Mouse (Mus musculus): Measurements from ENCODE around the gene Gm44965.
A peak's percentile ranks its signal among the peaks of the same experiment; 100 is the strongest.

Gm44965 gene

DNA sequence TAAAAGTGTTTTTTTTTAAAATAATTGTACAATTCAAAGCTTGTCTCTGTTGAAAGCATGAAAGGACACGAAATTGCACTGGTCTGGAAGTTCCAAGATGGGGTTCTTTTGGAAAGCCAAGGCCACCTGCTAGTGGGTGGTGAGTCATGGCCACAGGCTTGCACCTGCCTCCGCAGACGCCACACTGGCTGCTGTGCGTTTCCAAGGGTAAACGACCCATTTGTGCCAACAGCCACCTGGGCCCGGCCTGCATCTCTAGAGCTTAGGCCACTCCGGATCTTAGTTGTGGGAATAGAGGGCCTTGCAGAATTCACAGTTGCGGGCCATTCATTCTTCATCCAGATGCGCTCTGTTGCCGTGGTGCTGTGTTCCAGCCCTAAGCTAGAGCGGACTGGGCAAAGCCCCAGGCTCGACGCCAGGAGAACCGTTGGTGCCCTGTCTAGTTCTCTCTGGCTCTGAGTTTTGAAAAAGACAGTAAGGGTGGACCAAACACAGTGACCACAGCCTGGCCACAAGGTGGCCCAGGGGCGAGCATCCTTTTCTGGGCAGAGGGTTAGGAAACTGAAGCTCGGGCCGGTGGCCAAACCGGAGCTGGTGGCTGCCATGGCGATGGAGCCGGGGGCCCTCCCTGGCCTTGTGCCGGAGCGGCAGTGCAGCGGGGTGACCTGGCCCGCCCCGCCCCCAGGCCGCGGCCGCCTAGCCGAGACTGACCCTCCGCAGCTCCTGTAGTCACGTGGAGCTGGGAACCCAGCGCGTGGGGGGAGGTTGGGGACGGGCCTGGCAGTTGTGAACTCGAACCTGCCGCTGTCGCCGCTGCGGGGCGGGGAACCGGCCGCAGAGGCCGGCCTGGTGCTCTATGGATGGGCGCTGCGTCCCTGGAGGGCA lies at the start of gene Gm44965, which contains the start of gene Repin1:
TSS of gene Gm44965 (plus strand) at position 784 of the 885 bp plus-strand sequence.
TSS of gene Repin1 (plus strand) at position 726 of the 885 bp plus-strand sequence.
- DNase-seq (ENCODE audit: low spot score), result peak; percentile 96

- DNase-seq (ENCODE audit: low spot score), result no peak
These were observed 48.5 kb upstream of the Gm44965 start for GRCm38 (mm10) chr6:48545251-48545650.

DNA sequence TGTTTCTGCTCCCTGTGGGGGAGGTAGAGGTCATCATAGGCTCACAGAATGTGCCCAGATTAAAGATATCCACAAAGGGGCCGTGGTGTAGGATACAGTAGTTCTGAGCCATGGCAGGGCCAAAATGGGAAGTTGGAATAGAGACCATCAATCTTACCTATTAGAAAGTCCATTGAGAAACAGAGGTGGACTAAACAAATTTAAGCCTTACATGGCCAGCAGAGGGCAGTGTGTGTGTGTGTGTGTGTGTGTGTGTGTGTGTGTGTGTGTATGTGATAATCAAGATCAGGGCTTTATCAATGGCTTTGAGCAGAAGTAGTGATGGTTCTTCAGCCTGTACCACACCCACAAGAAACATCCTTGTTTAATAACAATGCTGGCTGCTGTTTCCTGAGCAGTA lies 47.5 kb upstream of the Gm44965 start:
- peak; percentile 8 for DNase-seq (ENCODE audit: low spot score)

- DNase-seq (ENCODE audit: low spot score), result no peak
These were observed 46.9 kb upstream of the Gm44965 start for GRCm38 (mm10) chr6:48546858-48547257.

DNA sequence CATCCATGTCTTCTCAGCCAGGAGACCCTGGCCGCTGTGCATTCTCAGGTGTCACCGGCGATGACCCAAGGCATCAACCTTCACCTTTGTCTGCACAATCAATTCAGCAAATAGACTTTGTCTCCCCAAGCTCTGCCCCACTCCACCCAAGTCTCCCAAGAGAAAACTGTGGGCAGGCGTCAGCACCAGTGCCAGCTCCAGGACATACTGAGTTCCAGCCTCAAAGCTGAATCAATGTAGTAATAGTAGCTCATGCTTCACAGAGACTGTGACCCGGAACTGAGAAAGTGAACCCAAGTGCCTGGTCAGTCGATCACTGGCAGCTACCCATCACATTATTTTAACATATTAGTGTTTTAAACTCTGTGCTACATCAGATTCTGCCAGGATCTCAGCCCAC lies 45.4 kb upstream of the Gm44965 start:
- DNase-seq (ENCODE audit: low spot score), result no peak

DNA sequence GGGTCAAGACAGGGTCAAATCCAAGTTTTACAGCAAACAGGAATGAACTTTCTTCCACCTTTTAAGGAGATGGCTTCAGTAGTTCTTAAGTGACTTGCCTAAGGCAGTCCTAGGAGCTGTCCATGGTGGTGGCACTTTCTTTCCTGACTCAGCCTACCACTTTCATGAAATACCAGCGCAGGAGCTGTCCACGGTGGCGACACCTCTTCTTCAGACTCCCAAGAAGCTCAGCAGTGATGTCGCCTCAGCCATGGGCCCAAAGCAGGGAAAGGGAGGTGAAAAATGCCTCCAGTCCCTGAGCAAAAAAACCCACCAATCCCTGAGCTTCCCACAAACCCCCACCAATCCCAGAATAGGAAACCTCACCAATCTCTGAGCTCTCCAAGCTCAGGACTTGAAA lies 40.8 kb upstream of the Gm44965 start:
- DNase-seq (ENCODE audit: low spot score), result no peak

GRCm38 (mm10) chr6:48553819-48554218 lies 39.9 kb upstream of the Gm44965 start:
- DNase-seq (ENCODE audit: low spot score), result no peak

GRCm38 (mm10) chr6:48554280-48555103 lies 39.2 kb upstream of the Gm44965 start, which contains the start of gene Lrrc61:
Gene Lrrc61 (plus strand): TSS chr6:48554796.
- peak; percentile 97 for DNase-seq (ENCODE audit: low spot score)

DNA sequence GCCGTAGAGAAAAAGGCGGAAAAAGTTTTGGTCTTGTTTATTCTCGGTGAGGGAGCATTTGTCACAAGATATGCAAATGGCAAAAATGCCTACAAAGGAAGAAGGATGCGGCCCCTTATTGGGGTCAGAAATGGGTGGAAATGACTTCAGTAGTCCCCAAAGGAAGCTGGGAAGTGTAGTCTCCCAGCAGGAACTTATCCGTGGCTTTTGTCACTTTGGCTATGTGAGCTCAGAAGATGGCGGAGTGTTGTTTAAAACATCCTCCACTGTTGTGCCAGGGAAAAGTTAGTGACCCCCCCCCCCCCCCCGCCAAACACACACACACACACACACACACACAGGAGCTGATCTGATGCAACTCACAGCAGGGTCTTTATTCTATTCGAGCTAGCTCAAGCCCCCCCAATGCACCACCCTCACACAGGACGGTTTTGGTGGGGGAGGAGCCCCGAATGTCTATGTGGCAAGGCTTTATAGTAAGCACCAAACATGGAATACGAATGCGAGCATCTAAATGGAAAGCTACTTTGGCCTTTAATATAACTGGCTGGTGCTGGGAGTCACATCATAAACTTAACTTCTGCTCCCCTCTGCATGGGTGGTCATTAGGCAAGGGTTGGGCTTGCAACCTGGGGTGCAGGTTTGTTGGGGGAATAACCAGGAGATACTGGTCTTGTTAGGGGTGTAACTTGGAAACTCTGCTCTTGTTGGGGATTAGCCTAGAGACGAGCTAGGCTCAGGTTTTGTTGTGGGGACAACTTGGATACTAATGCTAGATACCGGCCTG lies 38.4 kb upstream of the Gm44965 start:
- DNase-seq (ENCODE audit: low spot score), result no peak

DNA sequence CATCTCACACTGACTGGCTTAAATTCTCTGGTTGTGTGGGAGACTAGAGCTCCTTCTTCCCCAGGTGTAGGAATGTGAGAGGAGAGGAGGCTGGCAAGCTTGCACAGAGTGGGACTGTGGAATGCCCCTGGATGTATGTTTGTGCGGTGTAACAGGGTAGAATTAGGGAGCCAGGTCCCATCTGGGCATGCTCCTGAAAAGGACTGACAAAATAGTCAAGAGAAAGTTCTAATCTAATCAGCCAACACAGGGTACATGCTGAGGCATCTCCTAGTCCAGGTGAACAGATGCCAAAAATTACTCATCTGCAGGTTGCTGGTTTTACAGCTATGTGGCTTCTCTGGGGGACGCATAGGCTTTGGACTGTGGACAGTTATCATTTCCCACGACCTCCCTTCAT lies 37.8 kb upstream of the Gm44965 start:
- DNase-seq (ENCODE audit: low spot score), result no peak

DNA sequence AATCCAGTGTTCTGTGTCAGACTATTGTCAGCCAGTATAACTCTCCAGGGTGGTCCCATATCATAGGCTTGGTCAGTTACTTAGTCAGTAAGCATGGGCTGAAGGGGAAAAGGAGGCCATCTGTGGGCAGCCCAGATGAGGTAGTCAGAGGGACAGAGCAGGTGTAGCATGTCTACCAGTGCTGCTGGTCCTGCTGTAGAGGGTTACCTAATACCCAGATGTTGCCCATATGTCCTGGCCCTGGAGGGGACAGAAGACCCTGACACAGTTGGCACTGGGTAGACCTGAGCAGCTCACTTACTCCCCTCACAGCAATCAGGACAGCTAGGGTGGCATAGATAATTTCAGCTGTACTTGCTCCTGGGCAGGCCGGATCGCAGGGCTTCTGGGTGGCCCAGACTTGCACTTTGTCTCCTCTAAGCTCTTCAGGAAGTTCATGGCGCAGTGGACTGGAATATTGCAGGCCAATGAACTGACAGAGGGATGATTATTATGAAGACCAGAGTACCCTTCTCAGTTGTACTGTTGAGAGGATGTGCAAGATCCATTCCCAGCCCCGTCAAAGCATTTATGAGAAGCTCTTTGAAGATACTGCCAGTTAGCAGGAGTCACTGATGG lies 27.9 kb upstream of the Gm44965 start:
- DNase-seq (ENCODE audit: low spot score), result no peak

GRCm38 (mm10) chr6:48566312-48566711 lies 27.4 kb upstream of the Gm44965 start:
- DNase-seq (ENCODE audit: low spot score), result peak; percentile 59

- DNase-seq (ENCODE audit: low spot score), result peak; percentile 68
These were observed 25.4 kb upstream of the Gm44965 start for GRCm38 (mm10) chr6:48568036-48568984.

DNA sequence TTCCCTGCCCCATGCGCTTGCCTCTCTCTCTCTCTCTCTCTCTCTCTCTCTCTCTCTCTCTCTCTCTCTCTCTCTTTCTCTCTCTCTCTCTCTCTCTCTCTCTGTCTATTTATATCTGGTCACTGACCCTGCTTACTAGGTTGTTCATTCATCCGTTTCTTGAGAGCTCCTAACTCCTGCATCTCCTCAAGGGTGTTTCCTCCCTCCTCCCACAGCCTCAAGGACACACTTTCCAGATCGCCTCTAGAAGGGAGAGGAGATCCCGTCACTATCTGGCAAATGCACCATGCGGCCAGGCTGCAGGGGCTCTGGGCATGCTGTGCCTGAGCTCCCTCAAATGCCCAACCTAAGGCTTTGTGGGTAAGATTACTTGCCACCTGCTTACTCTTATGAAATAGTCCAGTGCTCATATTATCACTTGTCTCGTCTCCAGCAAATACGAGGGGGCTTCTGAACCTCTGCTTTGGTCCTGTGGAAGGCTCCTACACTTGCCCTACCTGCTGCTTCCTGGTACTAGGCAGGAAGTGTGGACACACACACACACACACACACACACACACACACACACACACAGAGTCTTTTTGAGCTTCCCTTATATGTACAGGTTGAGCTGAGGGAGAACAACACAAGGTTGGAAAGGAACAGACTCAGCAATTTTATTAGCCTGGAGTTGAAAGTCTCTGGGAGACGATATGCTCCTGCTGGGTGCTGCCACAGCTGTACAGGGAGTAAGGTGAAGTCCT lies 24.5 kb upstream of the Gm44965 start:
- DNase-seq (ENCODE audit: low spot score), result no peak

DNA sequence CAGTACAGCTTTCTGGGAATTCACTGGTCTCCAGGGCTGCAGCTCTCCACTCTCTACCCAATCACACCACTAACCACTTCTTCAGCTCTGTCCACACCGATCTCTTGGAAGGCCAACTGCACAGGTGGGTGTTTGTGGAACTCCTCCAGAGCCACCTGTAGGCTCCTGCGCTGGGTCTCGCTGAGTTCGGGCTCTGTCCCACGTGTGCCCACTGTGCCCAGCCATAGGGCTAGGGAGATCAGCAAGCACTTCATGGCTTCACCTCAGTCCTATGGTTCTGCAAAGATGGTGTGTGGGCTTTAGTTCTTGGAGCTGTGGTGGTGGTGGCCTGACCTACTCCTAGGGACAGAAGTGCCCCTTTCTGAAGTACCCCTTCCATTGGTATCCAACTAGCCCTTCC lies 21.7 kb upstream of the Gm44965 start:
- DNase-seq (ENCODE audit: low spot score), result no peak

- no peak for DNase-seq (ENCODE audit: low spot score)
These were observed 21.1 kb upstream of the Gm44965 start, which contains the start of gene Rarres2 for GRCm38 (mm10) chr6:48572572-48573061. Gene Rarres2 (minus strand): TSS chr6:48572789.

DNA sequence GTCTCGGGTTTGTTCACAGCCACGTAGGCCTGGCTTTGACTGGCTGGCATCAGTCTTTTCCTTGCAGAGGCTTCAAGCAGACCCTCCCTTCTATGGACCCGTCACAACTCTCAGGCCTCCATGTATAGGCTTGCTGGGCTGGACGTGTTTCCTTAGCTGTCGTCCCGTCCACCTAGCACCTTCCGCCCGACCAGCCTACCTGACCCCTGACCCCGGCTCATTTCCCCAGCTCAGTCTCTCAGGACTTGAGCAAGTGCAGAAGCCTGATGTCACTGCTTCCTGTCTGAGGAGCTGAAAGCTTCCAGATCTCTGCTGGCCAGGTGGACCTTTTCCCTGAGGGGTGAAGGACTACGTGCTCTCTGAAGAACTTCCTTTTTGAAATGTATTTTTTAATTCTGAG lies 20.5 kb upstream of the Gm44965 start:
- DNase-seq (ENCODE audit: low spot score), result no peak

GRCm38 (mm10) chr6:48573981-48574380 lies 19.8 kb upstream of the Gm44965 start:
- no peak for DNase-seq (ENCODE audit: low spot score)

GRCm38 (mm10) chr6:48578736-48579135 lies 15.0 kb upstream of the Gm44965 start:
- DNase-seq (ENCODE audit: low spot score), result no peak
